Mouse (Mus musculus): Measurements from ENCODE around the gene BC048562.

- TF ChIP-seq CTCF (IDR thresholded peaks at IDR 0.05; ENCODE audit: borderline replicate concordance, extremely low read depth, insufficient read depth, insufficient read length) (no peak), POLR2A (IDR thresholded peaks at IDR 0.05; ENCODE audit: borderline replicate concordance, extremely low read depth, insufficient read depth, insufficient read length, poor library complexity, severe bottlenecking) (no peak)
These were observed 42.1 kb upstream of the BC048562 start for GRCm38 (mm10) chr9:108394191-108394590.
